Mouse (Mus musculus): ENCODE data around the gene Tsc2. TPM values are rescaled to one million over a fixed set of nuclear protein-coding genes. Genes with fewer than 3 reads are reported as not detected.

The Tsc2 gene
- polyA plus RNA-seq, 1 experiment from 2014 or later, result 69.2 TPM

DNA sequence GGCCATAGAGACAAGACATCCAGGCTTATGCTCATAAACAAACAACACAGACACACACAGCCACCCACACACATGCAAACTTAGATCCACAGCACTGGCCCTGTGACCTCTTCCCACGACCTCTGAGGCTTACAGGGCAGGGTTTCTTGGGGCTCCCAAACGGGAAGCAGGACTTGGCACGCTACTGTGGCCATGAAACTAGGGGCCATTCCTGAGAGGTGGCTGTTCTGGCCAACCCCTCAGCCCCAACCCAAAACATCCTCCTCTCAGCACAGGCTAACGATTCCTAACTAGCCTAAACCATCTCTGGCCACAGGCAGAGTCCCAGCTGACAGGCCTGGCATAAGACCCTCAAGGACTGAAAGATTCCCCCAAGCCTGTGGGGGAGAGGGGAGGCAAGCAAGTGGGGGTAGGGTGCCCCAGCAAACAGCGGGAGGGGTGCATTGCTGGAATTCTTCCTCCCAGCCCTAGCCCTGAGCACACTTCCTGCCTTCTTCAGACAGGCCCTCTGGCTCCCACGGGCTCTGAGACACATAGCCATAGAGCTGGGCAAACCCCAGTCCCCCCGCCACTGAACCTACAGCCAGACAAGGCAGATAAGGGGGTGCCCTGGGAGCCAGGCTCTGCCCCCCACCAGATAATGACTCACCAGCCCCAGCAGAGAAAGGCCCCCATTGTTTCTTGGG is 11.7 kb upstream of the Tsc2 start:
- no peaks in the 10 kb centered on the region for H3K9me3 ChIP-seq (ENCODE audit: control insufficient read depth, low read length)
- ATAC-seq (ENCODE audit: insufficient read depth, low FRiP score, low TSS enrichment), result no peak
- WGBS, result 52% methylated on average over 7 of the region's 7 CpGs
- no peaks in the 10 kb centered on the region for H3K4me1 ChIP-seq (ENCODE audit: control insufficient read depth, insufficient read depth, low read length)
- H3K4me2 ChIP-seq (ENCODE audit: low read depth), result 0 out of 2 replicates have a peak overlapping the region, but pooled peaks have one; percentile 9
- H3K27me3 ChIP-seq (ENCODE audit: control insufficient read depth, insufficient read depth, low read length), result 0 out of 2 replicates have a peak, but pooled peaks cover 8% of the 10 kb centered on the region
- no peak overlapping the region for H3K9ac ChIP-seq (ENCODE audit: low read length)
- H3K36me3 ChIP-seq (ENCODE audit: control insufficient read depth, insufficient read depth, low read length), result no peaks in the 10 kb centered on the region
- peak; percentile 30 for DNase-seq (ENCODE audit: low spot score)
- H3K4me3 ChIP-seq (ENCODE audit: low read depth, low read length), result no peak overlapping the region
- H3K27ac ChIP-seq (ENCODE audit: low read depth, low read length), result peak overlapping the region; percentile 29; the same call in 1 of the 2 replicates

DNA sequence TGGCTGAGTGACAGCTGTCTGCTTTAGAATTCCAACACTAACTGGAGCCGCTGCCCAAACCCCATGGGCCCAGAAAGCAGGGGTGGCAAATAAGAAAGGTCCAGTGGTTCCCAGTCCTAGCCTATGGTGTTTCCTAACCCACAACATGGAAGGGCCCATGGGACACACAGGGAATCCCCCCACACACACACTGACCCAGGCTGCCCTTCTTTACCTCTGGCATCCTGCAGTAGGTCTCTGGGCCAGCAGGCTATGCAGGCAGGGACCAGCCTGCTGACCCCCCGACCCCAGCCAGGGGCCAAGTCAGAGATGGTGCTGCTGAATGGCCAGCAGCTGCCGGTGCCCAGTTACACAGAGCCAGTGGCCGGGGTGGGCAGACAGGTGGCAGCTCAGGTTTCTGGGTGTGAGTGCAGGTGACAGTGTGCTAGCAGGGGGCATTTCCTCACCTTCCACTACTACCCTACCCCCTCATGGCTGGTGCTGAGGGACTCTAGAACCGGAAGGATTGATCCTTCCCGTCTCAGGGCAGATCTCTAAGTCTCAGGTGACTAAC is 10.4 kb upstream of the Tsc2 start:
- 72% methylated on average over 6 of the region's 6 CpGs for WGBS
- DNase-seq (ENCODE audit: low spot score) (no peak), ATAC-seq (ENCODE audit: insufficient read depth, low FRiP score, low TSS enrichment) (no peak)
- no peak overlapping the region for H3K4me3 ChIP-seq (ENCODE audit: low read depth, low read length)
- H3K27ac ChIP-seq (ENCODE audit: low read depth, low read length), result no peak overlapping the region
- 0 out of 2 replicates have a peak, but pooled peaks cover 2% of the 10 kb centered on the region for H3K27me3 ChIP-seq (ENCODE audit: control insufficient read depth, insufficient read depth, low read length)
- no peaks in the 10 kb centered on the region for H3K36me3 ChIP-seq (ENCODE audit: control insufficient read depth, insufficient read depth, low read length)
- H3K9ac ChIP-seq (ENCODE audit: low read length), result no peak overlapping the region
- H3K9me3 ChIP-seq (ENCODE audit: control insufficient read depth, low read length), result no peaks in the 10 kb centered on the region
- H3K4me2 ChIP-seq (ENCODE audit: low read depth), result no peak overlapping the region
- H3K4me1 ChIP-seq (ENCODE audit: control insufficient read depth, insufficient read depth, low read length), result no peaks in the 10 kb centered on the region

DNA sequence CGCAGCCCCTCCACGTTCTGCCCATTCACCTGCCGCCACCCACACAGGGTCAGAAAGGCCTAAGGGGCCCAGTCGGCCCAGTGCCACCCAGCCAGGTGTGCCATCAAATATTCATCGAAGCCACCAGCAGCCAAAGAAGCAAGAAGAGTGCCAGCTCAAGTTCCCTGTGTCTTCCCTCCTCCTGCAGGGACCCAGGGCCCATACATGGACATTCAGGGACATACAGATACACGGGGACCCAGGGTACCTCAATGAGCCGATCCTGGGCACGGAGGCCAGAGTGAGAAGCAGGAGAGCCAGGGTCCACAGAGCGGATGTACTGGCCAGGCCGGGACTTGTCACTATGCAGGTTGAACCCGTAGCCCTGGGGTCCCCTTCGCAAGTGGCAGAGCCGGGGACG is 9.5 kb upstream of the Tsc2 start:
- Histone ChIP-seq H3K4me1 (ENCODE audit: control insufficient read depth, insufficient read depth, low read length) (no peaks in the 10 kb centered on the region), H3K27me3 (ENCODE audit: control insufficient read depth, insufficient read depth, low read length) (no peaks in the 10 kb centered on the region), H3K9me3 (ENCODE audit: control insufficient read depth, low read length) (no peaks in the 10 kb centered on the region), H3K9ac (ENCODE audit: low read length) (no peak overlapping the region), H3K27ac (ENCODE audit: low read depth, low read length) (no peak overlapping the region), H3K36me3 (ENCODE audit: control insufficient read depth, insufficient read depth, low read length) (no peaks in the 10 kb centered on the region), H3K4me2 (ENCODE audit: low read depth) (no peak overlapping the region), H3K4me3 (ENCODE audit: low read depth, low read length) (no peak overlapping the region)
- DNase-seq (ENCODE audit: low spot score) (no peak), ATAC-seq (ENCODE audit: insufficient read depth, low FRiP score, low TSS enrichment) (no peak)
- WGBS, result 92% methylated on average over 14 of the region's 14 CpGs

DNA sequence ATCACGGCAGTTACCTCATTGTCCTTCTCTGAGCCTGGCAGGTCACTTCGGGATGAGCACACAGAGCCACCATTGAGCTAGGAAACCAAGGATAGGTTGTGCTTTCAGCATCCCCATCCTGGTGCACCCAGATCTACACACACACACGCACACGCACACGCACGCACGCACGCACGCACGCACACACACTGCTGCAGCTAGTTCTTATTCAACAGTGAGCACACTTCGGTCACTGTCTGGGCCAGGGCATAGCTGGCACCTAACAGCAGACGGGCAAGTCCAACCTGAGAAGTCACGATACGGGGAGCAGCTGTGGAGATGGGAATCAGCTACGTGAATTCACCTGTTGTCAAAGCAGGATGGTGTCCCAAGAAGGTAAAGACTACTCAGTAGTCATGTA is 8.2 kb upstream of the Tsc2 start:
- H3K4me2 ChIP-seq (ENCODE audit: low read depth), result no peak overlapping the region
- no peaks in the 10 kb centered on the region for H3K9me3 ChIP-seq (ENCODE audit: control insufficient read depth, low read length)
- H3K36me3 ChIP-seq (ENCODE audit: control insufficient read depth, insufficient read depth, low read length), result no peaks in the 10 kb centered on the region
- WGBS, result 94% methylated on average over 15 of the region's 15 CpGs
- no peak overlapping the region for H3K4me3 ChIP-seq (ENCODE audit: low read depth, low read length)
- H3K4me1 ChIP-seq (ENCODE audit: control insufficient read depth, insufficient read depth, low read length), result no peaks in the 10 kb centered on the region
- DNase-seq (ENCODE audit: low spot score) (no peak), ATAC-seq (ENCODE audit: insufficient read depth, low FRiP score, low TSS enrichment) (no peak)
- no peak overlapping the region for H3K9ac ChIP-seq (ENCODE audit: low read length)
- H3K27me3 ChIP-seq (ENCODE audit: control insufficient read depth, insufficient read depth, low read length), result no peaks in the 10 kb centered on the region
- no peak overlapping the region for H3K27ac ChIP-seq (ENCODE audit: low read depth, low read length)

DNA sequence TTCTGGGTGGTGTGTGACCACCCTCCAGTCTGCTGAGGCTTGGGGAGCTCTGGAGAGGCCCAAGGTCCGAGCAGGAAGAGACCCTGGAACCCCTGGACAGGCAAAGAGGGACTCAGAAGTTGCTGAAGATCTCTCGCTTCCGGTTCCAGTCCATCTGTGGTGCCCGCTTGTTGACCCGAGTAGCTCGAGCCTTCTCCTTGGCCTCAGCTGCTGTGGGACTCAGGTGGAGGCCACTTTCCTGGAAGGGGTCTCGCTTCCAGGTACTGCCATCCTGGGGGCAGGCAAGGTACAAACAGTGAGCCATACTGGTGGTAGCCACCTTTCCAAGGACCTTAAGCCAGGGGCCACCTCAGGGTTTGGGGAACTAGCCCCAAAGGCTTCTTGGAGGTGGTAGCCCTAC is 7.7 kb upstream of the Tsc2 start:
- DNase-seq (ENCODE audit: low spot score) (no peak), ATAC-seq (ENCODE audit: insufficient read depth, low FRiP score, low TSS enrichment) (no peak)
- H3K9me3 ChIP-seq (ENCODE audit: control insufficient read depth, low read length), result no peaks in the 10 kb centered on the region
- H3K4me3 ChIP-seq (ENCODE audit: low read depth, low read length), result no peak overlapping the region
- no peaks in the 10 kb centered on the region for H3K27me3 ChIP-seq (ENCODE audit: control insufficient read depth, insufficient read depth, low read length)
- no peak overlapping the region for H3K4me2 ChIP-seq (ENCODE audit: low read depth)
- no peak overlapping the region for H3K27ac ChIP-seq (ENCODE audit: low read depth, low read length)
- no peaks in the 10 kb centered on the region for H3K4me1 ChIP-seq (ENCODE audit: control insufficient read depth, insufficient read depth, low read length)
- H3K36me3 ChIP-seq (ENCODE audit: control insufficient read depth, insufficient read depth, low read length), result no peaks in the 10 kb centered on the region
- 85% methylated on average over 7 of the region's 7 CpGs for WGBS
- no peak overlapping the region for H3K9ac ChIP-seq (ENCODE audit: low read length)

DNA sequence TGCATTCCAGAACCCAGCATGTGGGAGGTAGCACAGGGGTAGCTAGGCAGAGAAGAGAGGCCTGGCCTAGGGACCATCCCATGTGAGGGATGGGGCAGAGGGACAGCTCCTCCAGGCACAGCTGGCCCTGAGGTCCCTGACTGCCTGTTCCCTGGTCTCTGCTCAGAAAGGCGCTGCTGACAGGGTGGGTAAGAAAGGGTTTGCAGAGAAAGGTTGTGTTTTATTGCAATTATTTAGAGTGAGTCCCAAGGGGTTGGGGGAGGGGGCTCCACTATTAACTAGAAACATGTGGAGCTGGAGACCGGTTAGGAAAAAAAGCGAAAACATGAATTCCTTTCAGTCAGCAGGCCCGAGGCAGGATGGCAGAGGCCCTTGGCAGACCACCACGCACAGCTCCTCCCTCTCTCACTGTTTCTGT is 7.2 kb upstream of the Tsc2 start:
- no peaks in the 10 kb centered on the region for H3K27me3 ChIP-seq (ENCODE audit: control insufficient read depth, insufficient read depth, low read length)
- peak overlapping the region; percentile 35; the same call in 1 of the 2 replicates for H3K9ac ChIP-seq (ENCODE audit: low read length)
- WGBS, result 64% methylated on average over 5 of the region's 5 CpGs
- H3K9me3 ChIP-seq (ENCODE audit: control insufficient read depth, low read length), result no peaks in the 10 kb centered on the region
- H3K4me1 ChIP-seq (ENCODE audit: control insufficient read depth, insufficient read depth, low read length), result no peaks in the 10 kb centered on the region
- H3K36me3 ChIP-seq (ENCODE audit: control insufficient read depth, insufficient read depth, low read length), result no peaks in the 10 kb centered on the region
- no peak overlapping the region for H3K4me2 ChIP-seq (ENCODE audit: low read depth)
- ATAC-seq (ENCODE audit: insufficient read depth, low FRiP score, low TSS enrichment) (no peak), DNase-seq (ENCODE audit: low spot score) (peak; percentile 24)
- H3K27ac ChIP-seq (ENCODE audit: low read depth, low read length), result peak overlapping the region; percentile 21
- H3K4me3 ChIP-seq (ENCODE audit: low read depth, low read length), result no peak overlapping the region

DNA sequence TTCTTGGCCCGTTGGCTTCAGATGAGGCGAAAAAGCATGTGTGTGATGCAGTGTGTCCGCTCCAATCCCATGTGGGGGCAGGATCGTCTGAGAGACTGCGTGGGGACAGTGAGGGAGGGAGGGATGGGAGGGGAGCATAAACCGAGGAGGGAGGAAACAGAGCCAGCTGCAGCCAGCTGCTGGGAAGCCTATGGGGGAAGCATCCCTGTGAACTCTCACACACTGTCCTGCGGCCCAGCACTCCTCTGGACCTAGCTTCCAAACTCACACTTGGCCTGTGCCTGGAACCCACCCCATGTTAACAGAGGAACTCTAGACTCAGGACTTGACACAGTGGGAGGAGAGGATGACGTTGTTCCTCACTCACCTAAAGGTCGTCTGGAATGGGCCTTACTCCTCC is 6.4 kb upstream of the Tsc2 start:
- Histone ChIP-seq H3K4me3 (ENCODE audit: low read depth, low read length) (no peak overlapping the region), H3K4me2 (ENCODE audit: low read depth) (no peak overlapping the region), H3K9me3 (ENCODE audit: control insufficient read depth, low read length) (no peaks in the 10 kb centered on the region), H3K27me3 (ENCODE audit: control insufficient read depth, insufficient read depth, low read length) (no peaks in the 10 kb centered on the region), H3K9ac (ENCODE audit: low read length) (no peak overlapping the region), H3K27ac (ENCODE audit: low read depth, low read length) (no peak overlapping the region), H3K36me3 (ENCODE audit: control insufficient read depth, insufficient read depth, low read length) (no peaks in the 10 kb centered on the region), H3K4me1 (ENCODE audit: control insufficient read depth, insufficient read depth, low read length) (no peaks in the 10 kb centered on the region)
- DNase-seq (ENCODE audit: low spot score), result no peak
- ATAC-seq (ENCODE audit: insufficient read depth, low FRiP score, low TSS enrichment), result no peak
- WGBS, result 63% methylated on average over 9 of the region's 9 CpGs

DNA sequence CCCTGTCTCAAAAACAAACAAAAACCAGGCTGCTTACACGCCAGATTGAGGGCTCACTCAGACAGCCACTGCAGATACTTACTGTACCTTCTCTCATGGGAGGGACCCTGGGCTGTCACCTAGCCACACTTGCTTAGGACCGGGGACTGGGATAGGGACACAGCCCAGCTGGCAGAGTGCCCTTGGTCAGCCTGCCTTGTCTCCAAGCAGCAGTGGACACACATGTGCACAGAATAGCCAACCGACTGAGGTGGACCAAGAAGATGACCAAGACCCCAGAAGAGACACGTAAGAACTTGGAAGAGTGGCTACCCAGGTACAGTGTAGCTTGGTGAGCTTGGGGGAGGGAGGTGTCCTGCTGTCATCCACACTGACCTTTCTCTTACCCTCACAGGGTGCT is 5.8 kb upstream of the Tsc2 start:
- DNase-seq (ENCODE audit: low spot score), result no peak
- ATAC-seq (ENCODE audit: insufficient read depth, low FRiP score, low TSS enrichment), result no peak
- Histone ChIP-seq H3K27ac (ENCODE audit: low read depth, low read length) (no peak overlapping the region), H3K4me2 (ENCODE audit: low read depth) (no peak overlapping the region), H3K4me1 (ENCODE audit: control insufficient read depth, insufficient read depth, low read length) (no peaks in the 10 kb centered on the region), H3K36me3 (ENCODE audit: control insufficient read depth, insufficient read depth, low read length) (no peaks in the 10 kb centered on the region), H3K9me3 (ENCODE audit: control insufficient read depth, low read length) (no peaks in the 10 kb centered on the region), H3K4me3 (ENCODE audit: low read depth, low read length) (no peak overlapping the region), H3K27me3 (ENCODE audit: control insufficient read depth, insufficient read depth, low read length) (no peaks in the 10 kb centered on the region), H3K9ac (ENCODE audit: low read length) (no peak overlapping the region)
- WGBS, result 93% methylated on average over 4 of the region's 4 CpGs

DNA sequence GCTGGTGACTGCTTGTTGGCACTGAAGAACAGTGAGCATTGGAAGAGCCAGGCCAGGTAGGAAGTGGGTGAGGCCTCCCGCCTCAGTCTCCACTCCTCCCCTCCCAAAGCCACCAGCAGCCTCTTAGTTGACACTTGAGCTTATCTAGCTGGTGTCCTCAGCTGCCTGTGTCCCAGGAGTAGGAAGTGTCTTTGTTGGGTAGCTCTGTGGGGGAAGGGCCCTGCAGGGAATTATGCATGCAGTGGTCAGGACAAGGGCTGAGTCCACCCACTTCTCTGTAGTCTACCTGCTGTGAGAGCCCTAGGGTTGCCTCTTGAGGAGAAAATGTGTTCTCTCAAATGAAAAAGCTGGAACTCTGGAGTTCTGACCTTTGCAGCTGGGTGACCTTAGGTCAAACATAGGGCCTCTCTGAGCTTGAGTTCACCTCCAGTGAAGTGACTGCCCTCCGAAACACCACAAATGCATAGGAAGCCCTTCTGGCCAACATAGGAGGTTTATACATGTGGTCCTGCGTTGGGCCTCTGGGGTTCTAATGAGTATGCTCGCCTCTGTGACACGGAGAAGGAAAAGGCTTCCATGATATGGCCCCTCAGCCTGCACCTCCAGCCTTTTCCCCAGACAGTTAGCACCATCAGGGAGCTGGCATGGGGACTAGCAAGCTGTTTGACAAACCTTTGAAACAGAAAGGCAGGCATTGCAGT is 4.5 kb upstream of the Tsc2 start:
- Histone ChIP-seq H3K9ac (ENCODE audit: low read length) (no peak overlapping the region), H3K27ac (ENCODE audit: low read depth, low read length) (no peak overlapping the region), H3K4me3 (ENCODE audit: low read depth, low read length) (no peak overlapping the region), H3K4me1 (ENCODE audit: control insufficient read depth, insufficient read depth, low read length) (no peaks in the 10 kb centered on the region), H3K9me3 (ENCODE audit: control insufficient read depth, low read length) (no peaks in the 10 kb centered on the region), H3K4me2 (ENCODE audit: low read depth) (no peak overlapping the region), H3K27me3 (ENCODE audit: control insufficient read depth, insufficient read depth, low read length) (no peaks in the 10 kb centered on the region), H3K36me3 (ENCODE audit: control insufficient read depth, insufficient read depth, low read length) (no peaks in the 10 kb centered on the region)
- DNase-seq (ENCODE audit: low spot score), result no peak
- no peak for ATAC-seq (ENCODE audit: insufficient read depth, low FRiP score, low TSS enrichment)
- WGBS, result 67% methylated on average over 5 of the region's 5 CpGs

Data from neural tube, embryonic 11.5 days (tissue).